Mouse (Mus musculus): ENCODE measurements around the gene Chrdl2. TPM values are rescaled to one million over a fixed set of nuclear protein-coding genes. Genes with fewer than 3 reads are reported as not detected.

Gene Chrdl2
- polyA plus RNA-seq, 1 experiment: 0.79 TPM

- H3K27me3 ChIP-seq (ENCODE audit: control insufficient read depth, insufficient read depth, low read length): peaks cover 2% of the 10 kb centered on the region; the same call in 1 of the 2 replicates
- H3K4me1 ChIP-seq (ENCODE audit: control insufficient read depth, insufficient read depth, low read length): peaks cover 17% of the 10 kb centered on the region
- no peak overlapping the region for H3K4me3 ChIP-seq (replicated peaks; ENCODE audit: insufficient read depth, low read depth, low read length)
- no peak overlapping the region for H3K27ac ChIP-seq (ENCODE audit: insufficient read depth, low read length)
- no peak for DNase-seq
- 91% methylated on average over 5 of the region's 5 CpGs for WGBS
- TF ChIP-seq CTCF (IDR thresholded peaks at IDR 0.05; ENCODE audit: borderline replicate concordance, insufficient read depth, low read depth, low read length) (no peak), POLR2A (IDR thresholded peaks at IDR 0.05; ENCODE audit: borderline replicate concordance, insufficient read depth, low read length) (no peak)
Measured at GRCm38 (mm10) chr7:100010711-100011110, 4.7 kb downstream of the Chrdl2 start.

- TF ChIP-seq POLR2A (IDR thresholded peaks at IDR 0.05; ENCODE audit: borderline replicate concordance, insufficient read depth, low read length) (no peak), CTCF (IDR thresholded peaks at IDR 0.05; ENCODE audit: borderline replicate concordance, insufficient read depth, low read depth, low read length) (no peak)
- DNase-seq: no peak
- Histone ChIP-seq H3K27ac (ENCODE audit: insufficient read depth, low read length) (no peak overlapping the region), H3K27me3 (ENCODE audit: control insufficient read depth, insufficient read depth, low read length) (no peaks in the 10 kb centered on the region), H3K4me1 (ENCODE audit: control insufficient read depth, insufficient read depth, low read length) (peaks cover 13% of the 10 kb centered on the region), H3K4me3 (replicated peaks; ENCODE audit: insufficient read depth, low read depth, low read length) (no peak overlapping the region)
- 67% methylated on average over 8 of the region's 8 CpGs for WGBS
Measured at GRCm38 (mm10) chr7:100012085-100012484, 6.1 kb downstream of the Chrdl2 start.

- H3K4me1 ChIP-seq (ENCODE audit: control insufficient read depth, insufficient read depth, low read length): peaks cover 13% of the 10 kb centered on the region
- no peak overlapping the region for H3K27ac ChIP-seq (ENCODE audit: insufficient read depth, low read length)
- TF ChIP-seq POLR2A (IDR thresholded peaks at IDR 0.05; ENCODE audit: borderline replicate concordance, insufficient read depth, low read length) (no peak), CTCF (IDR thresholded peaks at IDR 0.05; ENCODE audit: borderline replicate concordance, insufficient read depth, low read depth, low read length) (no peak)
- no peaks in the 10 kb centered on the region for H3K27me3 ChIP-seq (ENCODE audit: control insufficient read depth, insufficient read depth, low read length)
- H3K4me3 ChIP-seq (replicated peaks; ENCODE audit: insufficient read depth, low read depth, low read length): no peak overlapping the region
- 81% methylated on average over 6 of the region's 6 CpGs for WGBS
- no peak for DNase-seq
Measured at GRCm38 (mm10) chr7:100012515-100012914, 6.5 kb downstream of the Chrdl2 start.

- peak; percentile 80 to 81 for DNase-seq
- no peak overlapping the region for H3K27ac ChIP-seq (ENCODE audit: insufficient read depth, low read length)
- WGBS: 10% methylated on average over 8 of the region's 8 CpGs
- no peak overlapping the region for H3K4me3 ChIP-seq (replicated peaks; ENCODE audit: insufficient read depth, low read depth, low read length)
- H3K27me3 ChIP-seq (ENCODE audit: control insufficient read depth, insufficient read depth, low read length): no peaks in the 10 kb centered on the region
- peaks cover 13% of the 10 kb centered on the region for H3K4me1 ChIP-seq (ENCODE audit: control insufficient read depth, insufficient read depth, low read length)
- TF ChIP-seq POLR2A (IDR thresholded peaks at IDR 0.05; ENCODE audit: borderline replicate concordance, insufficient read depth, low read length) (no peak), CTCF (IDR thresholded peaks at IDR 0.05; ENCODE audit: borderline replicate concordance, insufficient read depth, low read depth, low read length) (no peak)
Measured at GRCm38 (mm10) chr7:100014123-100014600, 8.2 kb downstream of the Chrdl2 start.

- H3K4me1 ChIP-seq (ENCODE audit: control insufficient read depth, insufficient read depth, low read length): peaks cover 13% of the 10 kb centered on the region
- 95% methylated on average over 8 of the region's 8 CpGs for WGBS
- DNase-seq: no peak
- H3K4me3 ChIP-seq (replicated peaks; ENCODE audit: insufficient read depth, low read depth, low read length): no peak overlapping the region
- H3K27ac ChIP-seq (ENCODE audit: insufficient read depth, low read length): no peak overlapping the region
- H3K27me3 ChIP-seq (ENCODE audit: control insufficient read depth, insufficient read depth, low read length): no peaks in the 10 kb centered on the region
- TF ChIP-seq POLR2A (IDR thresholded peaks at IDR 0.05; ENCODE audit: borderline replicate concordance, insufficient read depth, low read length): no peak
- no peak for TF ChIP-seq CTCF (IDR thresholded peaks at IDR 0.05; ENCODE audit: borderline replicate concordance, insufficient read depth, low read depth, low read length)
Measured at GRCm38 (mm10) chr7:100017056-100017455, 11.1 kb downstream of the Chrdl2 start.

- no peak for DNase-seq
- H3K27ac ChIP-seq (ENCODE audit: insufficient read depth, low read length): no peak overlapping the region
- 85% methylated on average over 5 of the region's 5 CpGs for WGBS
- no peaks in the 10 kb centered on the region for H3K27me3 ChIP-seq (ENCODE audit: control insufficient read depth, insufficient read depth, low read length)
- TF ChIP-seq CTCF (IDR thresholded peaks at IDR 0.05; ENCODE audit: borderline replicate concordance, insufficient read depth, low read depth, low read length) (no peak), POLR2A (IDR thresholded peaks at IDR 0.05; ENCODE audit: borderline replicate concordance, insufficient read depth, low read length) (no peak)
- no peak overlapping the region for H3K4me3 ChIP-seq (replicated peaks; ENCODE audit: insufficient read depth, low read depth, low read length)
- no peaks in the 10 kb centered on the region; the same call in 1 of the 2 replicates for H3K4me1 ChIP-seq (ENCODE audit: control insufficient read depth, insufficient read depth, low read length)
Measured at GRCm38 (mm10) chr7:100027353-100027752, 21.4 kb downstream of the Chrdl2 start.

GRCm38 (mm10) chr7:100029307-100029706 is 23.3 kb downstream of the Chrdl2 start:
- Histone ChIP-seq H3K27ac (ENCODE audit: insufficient read depth, low read length) (no peak overlapping the region), H3K4me1 (ENCODE audit: control insufficient read depth, insufficient read depth, low read length) (no peaks in the 10 kb centered on the region; the same call in 1 of the 2 replicates), H3K27me3 (ENCODE audit: control insufficient read depth, insufficient read depth, low read length) (no peaks in the 10 kb centered on the region), H3K4me3 (replicated peaks; ENCODE audit: insufficient read depth, low read depth, low read length) (no peak overlapping the region)
- DNase-seq: no peak
- peak; percentile 35 for TF ChIP-seq CTCF (IDR thresholded peaks at IDR 0.05; ENCODE audit: borderline replicate concordance, insufficient read depth, low read depth, low read length)
- TF ChIP-seq POLR2A (IDR thresholded peaks at IDR 0.05; ENCODE audit: borderline replicate concordance, insufficient read depth, low read length): no peak
- 86% methylated on average over 3 of the region's 3 CpGs for WGBS

- no peak overlapping the region for H3K4me3 ChIP-seq (replicated peaks; ENCODE audit: insufficient read depth, low read depth, low read length)
- DNase-seq: no peak
- no peak for TF ChIP-seq CTCF (IDR thresholded peaks at IDR 0.05; ENCODE audit: borderline replicate concordance, insufficient read depth, low read depth, low read length)
- no peak for TF ChIP-seq POLR2A (IDR thresholded peaks at IDR 0.05; ENCODE audit: borderline replicate concordance, insufficient read depth, low read length)
- H3K27me3 ChIP-seq (ENCODE audit: control insufficient read depth, insufficient read depth, low read length): no peaks in the 10 kb centered on the region
- WGBS: 39% methylated on average over 8 of the region's 8 CpGs
- H3K4me1 ChIP-seq (ENCODE audit: control insufficient read depth, insufficient read depth, low read length): peaks cover 12% of the 10 kb centered on the region; the same call in 1 of the 2 replicates
- H3K27ac ChIP-seq (ENCODE audit: insufficient read depth, low read length): no peak overlapping the region
Measured at GRCm38 (mm10) chr7:100030996-100031749, 25.2 kb downstream of the Chrdl2 start.
